Mouse (Mus musculus) heart, adult 2 months (tissue): ENCODE measurements at regions not wholly inside any gene's neighbourhood (a gene's known extent, or its start where the extent isn't known, plus 50 kb on each side); places are given as distances from the start of the nearest gene placed in this dataset.

Experiments
- CTCF ChIP-seq: fragments of 200-600 bp; IDR thresholded peaks from 2 replicates; pipeline ENCODE4 v1.8.1; 2022; ENCODE audit warnings: antibody characterized with exemption, mild to moderate bottlenecking, moderate library complexity
- POLR2A ChIP-seq: fragments of 200-500 bp; IDR thresholded peaks from 2 replicates; pipeline ENCODE4 v1.6.1; 2011; ENCODE audit warnings: mild to moderate bottlenecking, low read depth, low read length, control low read depth; ENCODE audit not compliant: insufficient read depth

GRCm38 (mm10) chr4:84064614-84065456 lies 539.5 kb downstream of the Ccdc171 start:
- TF ChIP-seq POLR2A (no peak), CTCF (peak; percentile 83)
